Mouse (Mus musculus): ENCODE measurements around the gene 1700012B07Rik. TPM values are rescaled to one million over a fixed set of nuclear protein-coding genes. Genes with fewer than 3 reads are reported as not detected.

Gene 1700012B07Rik
- total and polyA plus RNA-seq, 2 experiments from 2014 or later, result not detected

- Histone ChIP-seq H3K27ac (no peak overlapping the region), H3K4me2 (ENCODE audit: low read depth, low read length) (no peak overlapping the region), H3K4me1 (ENCODE audit: insufficient read depth, low read length) (no peaks in the 10 kb centered on the region), H3K9me3 (ENCODE audit: low read length) (no peaks in the 10 kb centered on the region), H3K36me3 (ENCODE audit: insufficient read depth, low read length) (no peaks in the 10 kb centered on the region), H3K9ac (replicated peaks; ENCODE audit: low read length) (no peak overlapping the region), H3K27me3 (ENCODE audit: insufficient read depth, low read length) (no peaks in the 10 kb centered on the region), H3K4me3 (ENCODE audit: low read length) (no peak overlapping the region)
- WGBS, result 84% methylated on average over 4 of the region's 4 CpGs
- ATAC-seq (no peak), DNase-seq (ENCODE audit: low spot score) (no peak)
- no peak for TF ChIP-seq CTCF (IDR thresholded peaks at IDR 0.05; ENCODE audit: low read depth)
These were observed 34.3 kb downstream of the 1700012B07Rik start for GRCm38 (mm10) chr11:109793578-109793977.

DNA sequence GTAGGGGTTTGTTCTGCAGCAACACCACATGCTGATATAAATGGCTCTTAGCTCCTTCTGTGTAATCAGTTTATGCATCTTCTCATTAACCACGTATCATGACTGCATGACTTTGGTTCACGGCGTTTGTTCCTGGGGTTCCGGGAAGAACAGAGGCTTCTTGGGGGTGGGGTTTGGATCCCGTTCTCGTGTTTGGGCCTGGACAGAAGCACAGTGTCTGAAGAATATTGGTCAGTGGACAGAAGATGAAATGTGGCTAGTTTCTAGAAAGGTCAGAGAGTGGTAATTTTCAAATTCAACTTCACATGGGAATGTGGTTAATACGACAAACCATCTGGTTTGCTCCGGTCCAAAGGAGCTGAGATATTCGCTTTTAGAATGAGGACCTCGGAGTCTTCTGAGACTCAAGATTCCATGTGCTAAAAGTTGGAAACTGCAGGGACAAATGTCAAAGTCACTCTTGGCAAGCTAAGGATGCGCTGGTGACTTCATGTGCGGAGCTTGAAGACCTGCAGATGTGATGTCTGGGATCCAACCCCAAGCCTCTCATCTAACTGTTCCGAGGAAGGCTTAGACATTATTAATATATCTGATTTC is 35.3 kb downstream of the 1700012B07Rik start:
- Histone ChIP-seq H3K9me3 (ENCODE audit: low read length) (no peaks in the 10 kb centered on the region), H3K36me3 (ENCODE audit: insufficient read depth, low read length) (no peaks in the 10 kb centered on the region), H3K27me3 (ENCODE audit: insufficient read depth, low read length) (no peaks in the 10 kb centered on the region), H3K9ac (replicated peaks; ENCODE audit: low read length) (no peak overlapping the region), H3K27ac (no peak overlapping the region), H3K4me3 (ENCODE audit: low read length) (no peak overlapping the region), H3K4me2 (ENCODE audit: low read depth, low read length) (no peak overlapping the region), H3K4me1 (ENCODE audit: insufficient read depth, low read length) (no peaks in the 10 kb centered on the region)
- no peak for ATAC-seq
- WGBS, result 89% methylated on average over 13 of the region's 13 CpGs
- DNase-seq (ENCODE audit: low spot score), result no peak
- TF ChIP-seq CTCF (IDR thresholded peaks at IDR 0.05; ENCODE audit: low read depth), result no peak

DNA sequence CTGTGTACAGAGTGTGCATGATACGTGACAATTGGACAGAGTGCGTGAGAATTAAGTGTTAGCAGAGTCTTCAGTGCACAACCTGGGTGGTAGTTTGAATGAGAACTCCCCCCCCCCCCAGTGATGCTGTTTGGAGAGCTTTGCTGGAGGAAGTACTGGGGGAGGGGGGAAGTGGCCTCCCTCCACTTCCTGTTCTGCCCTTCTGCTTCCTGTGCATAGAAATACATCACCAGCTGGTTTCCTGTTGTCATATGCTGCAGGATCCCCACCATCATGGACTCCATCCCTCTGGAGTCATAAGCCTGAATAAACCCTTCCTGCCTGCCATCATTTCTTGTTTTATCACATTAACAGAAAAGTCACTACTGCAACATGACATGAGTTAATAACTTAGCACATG is 35.9 kb downstream of the 1700012B07Rik start:
- Histone ChIP-seq H3K9me3 (ENCODE audit: low read length) (no peaks in the 10 kb centered on the region), H3K36me3 (ENCODE audit: insufficient read depth, low read length) (no peaks in the 10 kb centered on the region), H3K27ac (no peak overlapping the region), H3K9ac (replicated peaks; ENCODE audit: low read length) (no peak overlapping the region), H3K4me3 (ENCODE audit: low read length) (no peak overlapping the region), H3K4me1 (ENCODE audit: insufficient read depth, low read length) (no peaks in the 10 kb centered on the region), H3K27me3 (ENCODE audit: insufficient read depth, low read length) (no peaks in the 10 kb centered on the region), H3K4me2 (ENCODE audit: low read depth, low read length) (no peak overlapping the region)
- DNase-seq (ENCODE audit: low spot score) (no peak), ATAC-seq (no peak)
- no peak for TF ChIP-seq CTCF (IDR thresholded peaks at IDR 0.05; ENCODE audit: low read depth)
- WGBS, result 92% methylated on average over 2 of the region's 2 CpGs

DNA sequence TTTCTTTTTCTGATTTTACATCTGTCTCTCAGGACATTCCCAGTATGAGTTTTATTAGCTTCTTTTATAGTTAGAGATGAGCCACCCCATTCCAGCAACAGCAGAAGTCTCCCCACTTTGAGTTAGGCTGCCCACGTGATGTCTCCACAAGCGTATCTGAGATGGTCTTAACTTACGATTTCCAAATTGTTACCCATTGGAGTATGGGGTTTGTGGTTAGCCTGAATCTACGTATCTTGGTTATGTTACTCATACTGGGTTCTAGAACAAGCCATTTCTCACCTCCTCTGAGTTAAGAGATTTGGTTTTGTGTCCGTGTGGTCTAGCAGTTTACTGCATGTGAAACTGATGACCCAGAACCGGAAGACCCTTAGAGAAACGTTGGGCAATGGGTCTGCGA is 37.6 kb downstream of the 1700012B07Rik start:
- Histone ChIP-seq H3K4me2 (ENCODE audit: low read depth, low read length) (no peak overlapping the region), H3K36me3 (ENCODE audit: insufficient read depth, low read length) (no peaks in the 10 kb centered on the region), H3K4me3 (ENCODE audit: low read length) (no peak overlapping the region), H3K4me1 (ENCODE audit: insufficient read depth, low read length) (no peaks in the 10 kb centered on the region), H3K27ac (no peak overlapping the region), H3K27me3 (ENCODE audit: insufficient read depth, low read length) (no peaks in the 10 kb centered on the region), H3K9me3 (ENCODE audit: low read length) (no peaks in the 10 kb centered on the region), H3K9ac (replicated peaks; ENCODE audit: low read length) (no peak overlapping the region)
- TF ChIP-seq CTCF (IDR thresholded peaks at IDR 0.05; ENCODE audit: low read depth), result no peak
- DNase-seq (ENCODE audit: low spot score) (no peak), ATAC-seq (no peak)
- WGBS, result 87% methylated on average over 8 of the region's 8 CpGs

DNA sequence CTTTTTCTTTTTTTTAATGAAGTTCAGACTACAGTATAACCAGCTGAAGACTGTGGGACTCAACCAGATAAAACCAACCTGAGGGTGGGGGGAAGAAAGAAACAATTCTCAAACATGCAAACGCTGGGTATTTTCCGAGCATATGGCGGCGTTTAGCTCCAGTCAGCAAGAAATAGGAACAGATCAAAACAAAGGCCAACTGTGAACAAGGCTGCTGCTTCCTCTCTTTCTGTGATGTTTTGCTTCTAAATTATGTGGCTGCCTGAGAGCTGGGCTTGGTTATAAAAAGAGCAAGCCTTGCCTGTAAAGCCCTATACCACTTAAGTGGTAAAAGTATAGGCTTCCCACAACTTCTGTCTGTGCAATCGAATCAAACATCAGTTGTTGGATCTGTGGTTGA is 42.5 kb downstream of the 1700012B07Rik start:
- no peak for DNase-seq (ENCODE audit: low spot score)
- 79% methylated on average over 5 of the region's 5 CpGs for WGBS
- H3K4me1 ChIP-seq (ENCODE audit: insufficient read depth, low read length), result no peaks in the 10 kb centered on the region
- no peaks in the 10 kb centered on the region for H3K27me3 ChIP-seq (ENCODE audit: insufficient read depth, low read length)
- no peak for TF ChIP-seq CTCF (IDR thresholded peaks at IDR 0.05; ENCODE audit: low read depth)
- no peak overlapping the region for H3K27ac ChIP-seq
- H3K9ac ChIP-seq (replicated peaks; ENCODE audit: low read length), result no peak overlapping the region
- H3K4me3 ChIP-seq (ENCODE audit: low read length), result no peak overlapping the region
- no peaks in the 10 kb centered on the region for H3K36me3 ChIP-seq (ENCODE audit: insufficient read depth, low read length)
- H3K9me3 ChIP-seq (ENCODE audit: low read length), result no peaks in the 10 kb centered on the region
- no peak for ATAC-seq
- no peak overlapping the region for H3K4me2 ChIP-seq (ENCODE audit: low read depth, low read length)

GRCm38 (mm10) chr11:109771381-109771780 is 56.5 kb downstream of the 1700012B07Rik start:
- Histone ChIP-seq H3K9ac (replicated peaks; ENCODE audit: low read length) (no peak overlapping the region), H3K4me1 (ENCODE audit: insufficient read depth, low read length) (no peaks in the 10 kb centered on the region), H3K4me2 (ENCODE audit: low read depth, low read length) (no peak overlapping the region), H3K36me3 (ENCODE audit: insufficient read depth, low read length) (no peaks in the 10 kb centered on the region), H3K9me3 (ENCODE audit: low read length) (no peaks in the 10 kb centered on the region), H3K27ac (no peak overlapping the region), H3K27me3 (ENCODE audit: insufficient read depth, low read length) (no peaks in the 10 kb centered on the region), H3K4me3 (ENCODE audit: low read length) (no peak overlapping the region)
- WGBS, result 86% methylated on average over 1 of the region's 1 CpGs
- ATAC-seq (no peak), DNase-seq (ENCODE audit: low spot score) (no peak)
- TF ChIP-seq CTCF (IDR thresholded peaks at IDR 0.05; ENCODE audit: low read depth), result no peak

GRCm38 (mm10) chr11:109770185-109770584 is 57.7 kb downstream of the 1700012B07Rik start:
- DNase-seq (ENCODE audit: low spot score) (no peak), ATAC-seq (no peak)
- 75% methylated on average over 14 of the region's 14 CpGs for WGBS
- Histone ChIP-seq H3K9me3 (ENCODE audit: low read length) (no peaks in the 10 kb centered on the region), H3K4me2 (ENCODE audit: low read depth, low read length) (no peak overlapping the region), H3K4me3 (ENCODE audit: low read length) (no peak overlapping the region), H3K36me3 (ENCODE audit: insufficient read depth, low read length) (no peaks in the 10 kb centered on the region), H3K27ac (no peak overlapping the region), H3K9ac (replicated peaks; ENCODE audit: low read length) (no peak overlapping the region), H3K4me1 (ENCODE audit: insufficient read depth, low read length) (no peaks in the 10 kb centered on the region), H3K27me3 (ENCODE audit: insufficient read depth, low read length) (no peaks in the 10 kb centered on the region)
- TF ChIP-seq CTCF (IDR thresholded peaks at IDR 0.05; ENCODE audit: low read depth), result no peak
